Mouse (Mus musculus) cerebellum, adult (tissue): Measurements from ENCODE around the gene Atcay.
A peak's percentile ranks its signal among the peaks of the same experiment; 100 is the strongest.

Experiments
- ATAC-seq: cut with Nextera tagmentation; 2 replicates; pipeline ENCODE4 v1.9.2; 2017; ENCODE audit warnings: mild to moderate bottlenecking, moderate library complexity, mixed read lengths; ENCODE audit not compliant: insufficient number of reproducible peaks, low FRiP score, low TSS enrichment

Gene Atcay

DNA sequence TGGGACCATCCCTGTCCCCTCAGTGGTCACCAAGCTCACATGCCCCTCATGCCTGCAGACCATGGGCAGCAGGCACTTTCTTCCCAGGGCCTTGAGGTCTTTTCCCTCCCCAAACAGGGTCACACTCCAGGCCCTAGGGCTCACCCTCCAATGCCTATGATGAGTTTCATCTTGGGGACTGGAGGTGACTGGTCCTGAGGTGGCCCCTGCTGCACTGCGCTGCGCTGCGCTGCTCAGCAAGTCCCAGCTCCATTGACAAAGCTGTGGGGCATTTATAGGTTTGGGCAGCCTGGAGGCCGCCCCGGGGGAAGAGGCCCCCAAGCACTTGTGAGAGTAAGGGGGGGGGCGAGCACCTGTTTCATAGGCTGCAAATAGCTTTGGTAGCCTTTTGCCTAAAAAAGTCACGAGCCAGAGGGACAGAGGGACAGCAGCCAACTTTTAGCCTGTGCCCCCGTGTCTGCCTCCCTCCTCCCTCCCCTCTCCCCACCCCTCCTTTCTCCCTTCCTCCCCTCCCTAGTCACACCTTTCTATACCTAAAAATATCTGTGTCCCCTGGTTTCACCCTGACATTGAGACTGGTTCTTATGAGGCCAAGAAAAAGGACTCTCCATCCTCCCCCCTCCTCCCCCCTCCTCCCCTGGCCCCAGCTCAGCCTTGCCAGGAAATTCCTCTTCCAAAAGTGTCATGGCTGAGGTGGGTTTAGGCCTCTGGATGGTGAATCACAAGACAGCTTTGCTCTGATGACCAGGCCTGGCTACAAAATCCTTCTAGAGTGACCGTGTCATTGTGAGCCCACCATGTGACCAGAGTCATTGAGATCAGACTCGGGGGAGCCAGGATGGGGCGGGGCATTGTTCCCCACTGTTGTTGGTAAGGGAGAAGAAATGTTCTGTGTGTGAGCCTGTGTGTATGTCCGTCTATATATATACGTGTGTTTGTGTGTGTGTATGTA lies 28.6 kb downstream of the Atcay start, which contains the start of gene Nmrk2:
Gene Nmrk2, minus strand, starts transcription at position 245 of the 952 bp plus-strand sequence.
- no peak for ATAC-seq

DNA sequence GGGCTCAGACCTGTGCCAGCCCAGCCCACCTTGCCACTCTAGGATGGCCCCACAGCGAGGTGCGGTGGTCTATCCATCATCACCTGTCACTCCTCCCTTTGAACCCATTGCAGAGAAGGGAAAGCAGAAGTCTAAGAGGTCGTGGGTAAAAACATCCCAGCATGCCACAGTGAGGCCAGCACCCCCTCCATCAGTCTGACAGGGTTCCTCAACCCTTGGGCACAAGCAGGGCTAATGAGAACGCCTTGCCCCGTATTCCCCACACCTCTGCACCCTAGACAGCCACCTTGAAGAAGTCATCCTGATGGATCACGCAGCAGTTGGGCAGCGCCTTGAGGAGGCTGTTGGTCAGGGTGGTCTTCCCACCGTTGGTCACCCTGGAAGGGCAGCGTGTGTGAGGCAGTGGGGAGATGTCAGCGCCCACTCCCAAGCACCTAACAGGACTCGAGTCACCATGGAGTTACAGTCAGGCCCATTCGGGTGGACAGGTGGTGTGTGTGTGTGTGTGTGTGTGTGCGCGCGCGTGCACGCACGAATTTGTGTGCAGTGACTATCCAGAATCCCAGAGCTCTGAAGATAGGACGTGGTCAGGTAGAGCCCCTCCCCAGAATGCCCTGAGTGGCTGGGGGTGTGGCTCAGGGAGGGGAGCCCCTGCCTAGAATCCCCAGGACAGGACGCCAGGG lies 29.9 kb downstream of the Atcay start:
- no peak for ATAC-seq

DNA sequence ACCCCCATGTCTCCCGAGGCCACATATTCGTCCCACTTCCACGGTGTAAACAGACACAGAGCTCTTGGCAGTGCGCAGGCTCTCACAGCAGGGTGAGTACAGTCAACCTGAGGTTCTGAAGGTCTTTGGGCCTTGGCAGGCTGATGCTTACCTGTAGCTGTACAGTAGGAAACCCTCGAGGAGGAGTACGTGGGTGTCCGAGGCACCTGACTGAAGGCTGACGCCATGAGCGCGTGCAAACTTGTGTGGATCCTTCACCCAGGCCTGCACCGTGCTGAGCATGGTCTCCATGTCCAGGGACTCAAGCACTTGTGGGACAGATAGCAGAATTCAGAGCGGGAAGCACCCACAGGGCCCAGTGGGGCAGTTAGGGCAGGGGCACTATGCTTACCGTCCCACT lies 30.5 kb downstream of the Atcay start:
- ATAC-seq = no peak

DNA sequence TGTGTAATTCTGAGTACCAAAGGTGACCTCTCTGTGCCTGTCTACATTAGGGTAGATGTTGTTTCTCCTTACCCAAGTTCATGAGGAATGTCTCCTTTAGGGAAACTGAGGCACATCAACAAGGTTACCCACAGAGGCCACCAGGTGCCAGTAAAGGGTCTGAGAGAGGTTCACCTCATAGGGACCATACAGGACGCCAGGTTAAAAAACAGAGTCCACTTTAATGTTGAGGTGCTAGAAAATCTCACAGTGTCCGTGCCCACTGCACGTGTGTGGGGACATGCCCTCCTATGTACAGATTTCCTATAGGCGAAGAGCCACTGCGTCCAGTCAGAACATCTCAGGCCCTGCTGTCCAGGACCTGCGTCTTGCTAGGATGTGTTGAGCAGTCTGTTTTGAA lies 31.6 kb downstream of the Atcay start:
- no peak for ATAC-seq

DNA sequence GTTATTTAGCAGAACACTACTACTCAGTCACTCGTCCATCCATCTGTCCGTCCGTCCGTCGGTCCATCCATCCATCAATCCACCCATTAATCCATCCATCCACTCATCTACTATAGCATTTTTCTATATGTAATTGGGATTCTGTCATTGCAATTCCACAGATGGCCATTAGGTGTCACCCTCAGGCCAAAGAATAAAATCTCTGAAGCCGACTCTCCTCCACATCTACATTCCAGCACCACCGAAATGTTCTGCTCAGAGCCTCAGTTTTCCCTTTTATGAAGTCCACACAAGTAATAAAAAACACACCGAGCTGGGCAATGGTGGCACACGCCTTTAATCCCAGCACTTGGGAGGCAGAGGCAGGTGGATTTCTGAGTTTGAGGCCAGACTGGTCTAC lies 32.4 kb downstream of the Atcay start:
- no peak for ATAC-seq

DNA sequence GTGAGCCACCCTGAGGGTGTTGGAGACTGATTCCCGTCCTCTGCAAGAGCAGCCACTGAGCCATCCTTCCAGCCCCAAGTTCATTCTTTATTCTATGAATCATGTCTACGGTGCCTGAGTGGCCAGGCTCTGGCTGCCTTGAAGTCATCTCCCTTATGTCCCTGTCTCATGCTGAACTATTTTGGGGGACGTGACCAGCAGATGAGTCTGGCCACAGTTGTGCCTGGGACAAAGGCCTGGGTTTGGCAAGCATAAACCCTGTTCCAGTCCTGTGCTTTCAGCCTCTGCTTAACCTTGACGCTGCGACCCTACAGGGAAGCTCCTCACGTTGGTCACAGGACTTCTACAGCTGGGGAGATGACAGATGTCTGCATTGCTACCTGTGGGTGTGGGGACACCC lies 33.3 kb downstream of the Atcay start:
- ATAC-seq = no peak

DNA sequence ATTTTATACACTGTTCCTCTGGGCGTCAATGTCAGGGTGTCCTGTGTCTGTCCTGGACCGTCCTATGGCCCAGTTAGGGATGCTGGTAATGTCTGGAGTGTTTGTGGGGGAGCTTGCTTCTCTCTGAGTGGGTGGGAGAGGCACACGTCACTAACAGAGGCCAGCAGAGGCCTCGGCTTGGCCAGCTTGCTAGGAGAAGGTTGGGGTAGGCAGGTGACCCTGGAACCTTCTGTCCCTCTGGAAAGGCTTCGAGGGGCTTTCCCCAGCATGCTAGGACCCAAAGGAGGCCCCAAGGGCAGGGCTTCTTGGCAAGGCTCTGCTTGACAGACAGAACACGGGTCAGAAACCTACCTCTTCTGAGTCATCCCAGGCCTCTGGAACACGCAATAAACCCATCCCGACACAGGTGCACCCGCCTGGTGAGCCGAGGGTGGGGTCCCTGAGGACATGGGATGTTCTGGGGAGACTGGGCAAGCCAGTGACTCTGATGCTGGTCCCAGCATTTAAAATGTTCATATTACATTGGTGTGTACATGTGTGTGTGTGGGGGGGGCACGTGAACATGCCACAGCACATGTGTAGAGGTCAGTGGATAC lies 34.1 kb downstream of the Atcay start:
- no peak for ATAC-seq

DNA sequence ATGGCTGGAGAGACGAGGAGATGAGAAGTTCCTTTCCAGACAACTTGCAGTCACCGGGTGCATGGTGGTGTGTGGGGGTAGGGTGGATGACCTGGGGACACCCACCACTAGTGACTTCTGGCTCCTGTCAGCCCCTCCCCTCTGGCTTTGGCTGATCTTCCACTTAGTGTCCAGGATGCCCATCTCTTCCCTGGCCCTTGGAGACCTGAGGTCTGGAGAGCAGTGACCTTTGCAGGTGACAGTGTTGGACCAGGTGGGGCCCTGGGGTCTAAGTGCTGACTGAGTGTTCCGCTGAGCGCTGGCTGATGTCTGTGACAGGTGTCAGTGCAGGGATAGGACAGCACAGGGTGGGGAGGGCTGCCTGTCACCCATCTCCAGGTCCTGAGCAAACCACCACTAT lies 35.3 kb downstream of the Atcay start:
- no peak for ATAC-seq

DNA sequence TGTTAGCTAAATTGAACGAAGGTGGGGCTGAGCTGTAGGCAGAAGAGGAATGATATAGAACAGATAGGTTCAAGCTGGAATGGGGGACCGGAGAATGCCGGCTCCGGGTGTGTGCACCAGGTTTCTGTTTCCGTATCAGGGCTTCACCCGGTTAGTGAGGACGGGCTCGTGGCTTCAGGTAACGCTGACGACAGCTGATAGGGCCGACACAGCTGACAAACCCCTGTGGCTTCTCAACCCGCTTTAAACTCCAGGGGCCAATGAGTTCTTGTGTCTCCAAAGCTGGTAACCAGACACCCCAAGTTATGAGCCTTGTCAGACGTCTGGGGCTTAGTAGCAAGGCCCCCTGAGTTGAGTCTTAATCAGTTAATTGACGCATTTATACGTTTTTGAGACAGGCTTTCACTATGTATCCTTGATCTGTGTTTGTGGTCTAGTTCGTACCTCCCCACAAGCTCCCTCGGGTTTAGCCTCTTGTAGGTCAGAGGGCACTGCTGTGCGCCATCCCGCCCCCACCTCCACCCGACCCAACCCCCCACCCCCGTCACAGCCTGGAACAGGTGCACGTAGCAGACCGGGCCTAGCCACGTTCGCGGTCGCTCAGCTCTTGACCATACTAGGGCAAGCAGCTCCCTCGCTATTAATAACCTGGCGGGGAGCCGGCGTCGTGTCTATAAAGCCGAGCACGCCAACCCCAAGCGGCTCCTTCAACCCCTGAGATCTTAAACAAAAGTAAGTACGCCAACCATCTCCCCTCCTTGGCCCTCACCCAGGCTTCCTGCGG lies 36.5 kb downstream of the Atcay start:
- ATAC-seq = no peak

DNA sequence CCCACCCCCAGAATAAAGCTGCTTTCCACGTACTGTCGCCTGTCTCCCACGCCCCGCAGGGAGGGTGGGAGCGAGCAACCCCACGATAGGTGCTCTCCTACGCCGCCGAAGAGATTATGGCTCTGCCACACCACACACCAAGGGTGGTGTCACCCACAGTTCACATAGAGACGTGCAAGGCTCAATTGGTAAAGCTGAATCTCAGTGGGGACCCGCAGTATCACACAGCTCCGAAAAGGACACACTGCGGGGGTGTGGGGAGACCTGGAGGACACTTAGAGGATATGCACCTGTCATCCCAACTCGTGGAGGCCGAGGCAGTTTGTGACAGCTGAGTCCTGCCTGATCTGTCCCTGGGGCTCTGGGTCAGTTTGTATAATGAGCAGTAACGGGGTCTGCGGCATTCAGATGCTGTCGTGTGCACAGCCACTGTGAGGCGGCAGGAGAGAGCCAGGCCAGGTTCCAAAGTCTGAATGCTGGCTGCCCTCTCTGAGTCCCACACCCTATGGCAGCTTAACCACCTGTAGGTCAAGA lies 37.6 kb downstream of the Atcay start:
- peak; percentile 16; the same call in 1 of the 2 replicates for ATAC-seq

DNA sequence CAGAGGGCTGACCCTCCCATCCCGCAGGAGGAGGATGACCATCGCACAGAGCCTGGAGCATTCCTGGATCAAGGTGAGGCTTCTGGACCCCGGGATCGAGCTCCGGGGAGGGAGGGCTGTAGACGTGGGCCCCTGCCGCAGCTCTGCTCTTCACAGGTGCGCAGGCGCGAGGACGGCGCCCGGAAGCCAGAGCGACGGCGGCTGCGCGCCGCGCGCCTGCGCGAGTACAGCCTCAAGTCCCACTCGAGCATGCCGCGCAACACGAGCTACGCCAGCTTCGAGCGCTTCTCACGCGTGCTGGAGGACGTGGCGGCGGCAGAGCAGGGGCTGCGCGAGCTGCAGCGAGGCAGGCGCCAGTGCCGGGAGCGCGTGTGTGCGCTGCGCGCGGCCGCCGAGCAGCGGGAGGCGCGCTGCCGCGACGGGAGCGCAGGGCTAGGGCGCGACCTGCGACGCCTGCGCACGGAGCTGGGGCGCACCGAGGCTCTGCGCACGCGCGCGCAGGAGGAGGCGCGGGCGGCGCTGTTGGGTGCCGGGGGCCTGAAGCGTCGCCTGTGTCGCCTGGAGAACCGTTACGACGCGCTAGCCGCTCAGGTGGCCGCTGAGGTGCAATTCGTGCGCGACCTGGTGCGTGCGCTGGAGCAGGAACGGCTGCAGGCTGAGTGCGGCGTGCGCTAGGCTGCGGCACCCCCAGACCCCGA lies 38.2 kb downstream of the Atcay start:
- peak; percentile 64; the same call in 1 of the 2 replicates for ATAC-seq

DNA sequence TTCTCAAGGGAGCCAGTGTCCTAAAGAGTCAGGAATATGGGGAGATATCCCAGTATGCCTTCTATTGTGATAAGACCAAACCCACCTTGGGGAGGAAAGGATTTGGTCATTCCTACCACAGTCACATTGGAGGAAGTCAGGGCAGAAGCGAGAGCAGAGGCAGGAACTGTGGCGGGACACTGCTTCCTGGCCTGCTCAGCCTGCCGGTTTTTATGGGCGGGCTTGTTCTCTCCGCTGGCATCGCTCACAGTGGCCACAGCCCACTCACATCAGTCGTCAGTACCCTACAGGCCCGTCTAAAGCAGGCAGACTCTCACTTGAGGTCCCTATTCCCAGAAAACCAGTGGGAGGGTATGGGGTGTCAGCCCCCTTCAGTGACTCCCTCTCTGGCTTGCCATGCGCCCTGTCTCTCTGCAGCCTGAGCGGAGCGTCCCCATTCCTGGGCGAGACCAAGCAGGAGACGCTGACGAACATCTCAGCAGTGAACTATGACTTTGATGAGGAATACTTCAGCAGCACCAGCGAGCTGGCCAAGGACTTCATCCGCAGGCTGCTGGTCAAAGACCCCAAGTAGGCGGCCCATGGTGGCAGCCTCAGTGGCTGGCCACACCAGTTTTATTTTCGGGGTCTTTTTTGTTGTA lies 39.2 kb downstream of the Atcay start:
- no peak for ATAC-seq

DNA sequence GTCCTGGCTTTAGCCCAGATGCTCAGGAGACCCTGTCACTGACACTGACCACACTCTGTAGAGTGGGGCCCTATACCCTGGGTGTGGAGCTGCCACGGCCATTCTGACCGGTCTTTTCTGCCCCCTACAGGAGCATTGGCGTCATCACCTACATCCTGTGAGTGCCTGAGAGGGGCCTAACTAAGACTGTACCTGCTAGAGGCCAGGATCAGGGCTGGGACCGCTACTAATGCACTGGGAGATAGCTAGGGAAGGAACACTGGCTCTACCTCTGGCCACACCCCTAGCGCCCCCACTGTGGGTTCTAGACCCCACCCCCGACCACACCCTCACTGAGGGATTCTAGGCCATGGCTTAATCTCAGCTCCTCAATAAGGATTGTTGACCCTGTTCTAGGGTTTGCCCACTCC lies 39.7 kb downstream of the Atcay start:
- ATAC-seq = no peak

DNA sequence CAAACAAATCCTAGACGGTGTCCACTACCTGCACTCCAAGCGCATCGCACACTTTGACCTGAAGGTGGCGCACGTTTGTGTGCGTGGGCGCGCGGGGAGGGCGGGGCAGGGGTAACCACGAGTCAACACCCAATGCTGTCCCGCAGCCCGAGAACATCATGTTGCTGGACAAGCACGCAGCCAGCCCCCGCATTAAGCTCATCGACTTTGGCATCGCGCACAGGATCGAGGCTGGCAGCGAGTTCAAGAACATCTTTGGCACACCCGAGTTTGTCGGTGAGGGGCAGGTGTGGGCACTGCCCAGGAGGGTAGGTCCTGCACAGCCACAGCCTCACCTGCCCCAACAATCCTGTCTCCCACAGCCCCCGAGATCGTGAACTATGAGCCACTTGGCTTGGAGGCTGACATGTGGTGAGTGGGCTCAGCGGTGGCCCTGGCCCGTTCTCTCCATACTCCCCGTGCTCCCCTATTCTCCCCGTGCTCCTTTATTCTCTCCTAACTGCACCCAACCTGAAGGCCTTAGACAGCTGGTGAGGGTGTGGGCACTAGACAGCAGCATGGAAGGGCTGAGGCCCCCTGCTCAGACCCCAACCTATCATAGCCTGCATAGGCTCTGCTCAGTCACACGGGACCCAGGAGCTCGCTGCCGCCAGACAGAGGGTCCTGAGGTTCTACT lies 40.3 kb downstream of the Atcay start:
- ATAC-seq = no peak

DNA sequence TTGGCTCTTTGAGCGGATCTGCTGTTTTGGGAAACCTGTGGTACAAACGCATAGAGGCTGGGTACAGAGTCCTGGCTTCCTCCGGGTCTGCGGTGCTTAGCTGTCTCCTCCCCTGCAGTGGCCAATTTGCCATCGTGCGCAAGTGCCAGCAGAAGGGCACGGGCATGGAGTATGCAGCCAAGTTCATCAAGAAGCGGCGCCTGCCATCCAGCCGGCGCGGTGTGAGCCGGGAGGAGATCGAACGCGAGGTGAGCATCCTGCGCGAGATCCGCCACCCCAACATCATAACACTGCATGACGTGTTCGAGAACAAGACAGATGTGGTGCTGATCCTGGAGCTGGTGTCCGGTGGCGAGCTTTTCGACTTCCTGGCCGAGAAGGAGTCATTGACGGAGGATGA lies 40.8 kb downstream of the Atcay start:
- no peak for ATAC-seq

DNA sequence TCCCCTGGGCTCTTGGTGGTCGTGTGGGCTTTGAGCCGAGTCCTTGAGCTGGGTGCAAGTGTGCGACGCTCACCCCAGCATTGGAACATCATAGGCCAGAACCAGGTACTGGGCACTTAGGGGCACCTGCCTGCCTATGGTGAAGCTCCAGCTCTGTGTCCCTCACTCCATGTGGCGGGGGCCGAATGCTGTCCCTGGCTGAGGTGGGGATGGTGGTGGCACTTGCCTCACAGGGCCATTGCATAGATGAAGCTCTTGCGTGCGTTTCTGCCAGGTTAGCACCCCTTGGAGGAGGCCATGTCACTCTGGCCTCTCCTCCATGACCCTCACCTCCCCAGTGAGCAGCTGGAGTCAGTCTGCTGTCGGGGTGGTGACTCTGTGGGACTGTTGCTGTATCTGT lies 43.5 kb downstream of the Atcay start:
- no peak for ATAC-seq

DNA sequence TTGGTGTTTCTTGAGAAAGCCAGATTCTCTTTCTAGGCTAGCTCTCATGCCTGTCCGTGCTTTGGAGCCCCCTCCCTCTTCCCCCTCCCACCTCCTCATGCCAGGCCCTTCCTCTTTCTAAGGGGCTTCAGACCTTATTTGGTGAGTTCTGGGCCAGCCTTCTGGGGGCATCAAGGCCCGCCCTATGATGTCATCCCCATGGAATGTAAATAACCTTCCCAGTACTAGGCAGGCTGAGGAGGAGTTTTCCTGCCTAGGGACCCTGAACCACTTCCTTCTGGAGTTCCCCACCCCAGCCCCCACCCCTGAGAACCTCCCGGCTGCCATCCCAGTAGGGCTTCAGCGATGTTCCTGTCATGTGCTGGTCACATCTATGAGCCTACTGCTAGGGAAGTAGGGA lies 45.9 kb downstream of the Atcay start:
- ATAC-seq = no peak

DNA sequence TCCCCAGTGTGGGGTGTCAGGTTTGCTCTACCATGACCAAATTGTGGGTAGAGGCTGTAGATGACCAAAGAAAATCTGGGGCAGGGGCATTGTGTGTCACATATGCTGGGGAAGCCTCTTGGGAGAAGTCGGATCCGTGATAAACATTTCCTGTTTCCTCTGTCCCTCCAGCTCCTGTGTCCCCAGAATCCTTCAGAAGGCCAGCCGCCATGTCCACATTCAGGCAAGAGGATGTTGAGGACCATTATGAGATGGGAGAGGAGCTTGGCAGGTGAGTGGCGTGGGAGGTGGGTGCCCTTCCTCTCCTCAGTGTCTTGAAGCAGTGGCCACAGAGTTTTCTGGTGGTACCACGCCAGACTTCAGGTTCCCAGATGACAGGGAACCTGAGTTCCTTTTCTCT lies 46.8 kb downstream of the Atcay start, which contains the start of gene 4930442H23Rik:
Gene 4930442H23Rik, minus strand, starts transcription at position 45 of the 400 bp plus-strand sequence.
- ATAC-seq = no peak
